Mouse (Mus musculus) forelimb bud, embryonic 11.5 days (tissue): ENCODE measurements at regions not wholly inside any gene's neighbourhood (a gene's known extent, or its start where the extent isn't known, plus 50 kb on each side); places are given as distances from the start of the nearest gene placed in this dataset.

ENCODE experiments used
- DNase-seq: peaks from one replicate; pipeline ENCODE4 v3.0.0-alpha.2; 2012; ENCODE audit warnings: low read depth, low spot score

GRCm38 (mm10) chr16:77852066-77852781 lies 250.3 kb upstream of the Gm11146 start:
- DNase-seq = peak; percentile 2

GRCm38 (mm10) chr16:77851206-77852065 lies 249.5 kb upstream of the Gm11146 start:
- DNase-seq = no peak

- no peak for DNase-seq
These were observed 233.9 kb upstream of the Gm11146 start for GRCm38 (mm10) chr16:77835767-77836166.

GRCm38 (mm10) chr16:77827322-77828117 lies 225.6 kb upstream of the Gm11146 start:
- DNase-seq = peak; percentile 23

- DNase-seq = peak; percentile 27
These were observed 197.8 kb upstream of the Gm11146 start for GRCm38 (mm10) chr16:77799709-77800108.

GRCm38 (mm10) chr16:77796926-77797325 lies 195.0 kb upstream of the Gm11146 start:
- DNase-seq = no peak

GRCm38 (mm10) chr16:77789652-77790051 lies 187.8 kb upstream of the Gm11146 start:
- no peak for DNase-seq

- no peak for DNase-seq
These were observed 187.3 kb upstream of the Gm11146 start for GRCm38 (mm10) chr16:77789206-77789605.

GRCm38 (mm10) chr16:77788781-77789150 lies 186.9 kb upstream of the Gm11146 start:
- no peak for DNase-seq

- DNase-seq = peak; percentile 9
These were observed 186.3 kb upstream of the Gm11146 start for GRCm38 (mm10) chr16:77788041-77788780.

- DNase-seq = no peak
These were observed 185.1 kb upstream of the Gm11146 start for GRCm38 (mm10) chr16:77787025-77787424.

- DNase-seq = no peak
These were observed 177.1 kb upstream of the Gm11146 start for GRCm38 (mm10) chr16:77779019-77779418.

GRCm38 (mm10) chr16:77772075-77772474 lies 170.2 kb upstream of the Gm11146 start:
- DNase-seq = no peak

- no peak for DNase-seq
These were observed 159.0 kb upstream of the Gm11146 start for GRCm38 (mm10) chr16:77760926-77761347.

GRCm38 (mm10) chr16:77760479-77760878 lies 158.6 kb upstream of the Gm11146 start:
- DNase-seq = no peak

- DNase-seq = no peak
These were observed 158.1 kb upstream of the Gm11146 start for GRCm38 (mm10) chr16:77759997-77760396.

- DNase-seq = no peak
These were observed 153.0 kb upstream of the Gm11146 start for GRCm38 (mm10) chr16:77754882-77755281.

- no peak for DNase-seq
These were observed 147.6 kb upstream of the Gm11146 start for GRCm38 (mm10) chr16:77749474-77749873.

- DNase-seq = no peak
These were observed 141.9 kb upstream of the Gm11146 start for GRCm38 (mm10) chr16:77743838-77744237.

GRCm38 (mm10) chr16:77738821-77739220 lies 136.9 kb upstream of the Gm11146 start:
- peak; percentile 9 for DNase-seq

- DNase-seq = no peak
These were observed 117.5 kb upstream of the Gm11146 start for GRCm38 (mm10) chr16:77719377-77719776.
